Mouse (Mus musculus): ENCODE results near the gene Ralb.

- TF ChIP-seq CTCF (conservative IDR thresholded peaks at IDR 0.05; ENCODE audit: insufficient read depth, insufficient read length, low read depth, low read length): no peak
- TF ChIP-seq POLR2A (IDR thresholded peaks at IDR 0.05; ENCODE audit: low read depth, low read length): no peak
Measured at GRCm38 (mm10) chr1:119518060-119518459, 13.5 kb upstream of the Ralb start.

Data from kidney, adult 2 months (tissue).